Mouse (Mus musculus): Measurements from ENCODE around the gene Brip1.

DNA sequence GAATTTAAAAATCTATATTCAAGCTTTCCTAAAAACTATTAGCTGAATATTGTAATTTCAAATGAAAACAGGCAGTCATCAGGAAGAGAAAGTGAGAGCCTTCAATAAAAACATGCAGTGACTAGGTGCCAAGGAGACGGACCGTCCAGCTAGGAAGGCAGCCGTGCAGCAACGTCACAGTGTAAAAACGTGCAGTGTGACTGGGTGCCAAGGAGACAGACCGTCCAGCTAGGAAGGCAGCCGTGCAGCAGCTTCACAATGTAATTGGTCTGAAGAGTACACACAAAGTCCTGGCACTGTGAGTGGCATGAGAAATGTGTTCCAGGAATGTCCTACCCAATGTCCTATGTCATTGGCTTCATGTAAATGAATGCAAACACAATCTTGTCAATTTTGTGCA, 124.0 kb downstream of the Brip1 start:
- TF ChIP-seq CTCF (IDR thresholded peaks at IDR 0.05; ENCODE audit: insufficient read depth, low read length) (no peak), POLR2A (IDR thresholded peaks at IDR 0.05; ENCODE audit: borderline replicate concordance, extremely low read depth, low read depth, low read length) (no peak)
